Mouse (Mus musculus) kidney, adult 2 months (tissue): ENCODE results near the gene Gria3.

Experiments used
- CTCF ChIP-seq: fragments of 200-500 bp; conservative IDR thresholded peaks from 2 replicates; pipeline ENCODE4 v1.5.1; 2011; ENCODE audit warnings: low read depth, mild to moderate bottlenecking, control low read depth, low read length, moderate library complexity, mixed read lengths; ENCODE audit not compliant: insufficient read depth, insufficient read length
- POLR2A ChIP-seq: fragments of 200-500 bp; IDR thresholded peaks from one replicate; pipeline ENCODE4 v1.6.1; 2011; ENCODE audit warnings: low read depth, low read length, control low read depth

- TF ChIP-seq POLR2A = no peak
- TF ChIP-seq CTCF = no peak
Observed at GRCm38 (mm10) chrX:41633576-41633975, 232.9 kb downstream of the Gria3 start.
